Mouse (Mus musculus) testis, adult 2 months (tissue): Measurements from ENCODE around the gene Pank1.

Experiments
- CTCF ChIP-seq: fragments of 200-500 bp; IDR thresholded peaks from 2 replicates; pipeline ENCODE4 v1.5.1; 2012; ENCODE audit warnings: low read depth, mild to moderate bottlenecking, inconsistent platforms, low read length, moderate library complexity; ENCODE audit not compliant: control insufficient read depth, insufficient read depth, insufficient replicate concordance
- POLR2A ChIP-seq: fragments of 200-500 bp; IDR thresholded peaks from 2 replicates; pipeline ENCODE4 v1.6.1; 2012; ENCODE audit warnings: low read depth, mild to moderate bottlenecking, inconsistent platforms, low read length, moderate library complexity; ENCODE audit not compliant: control insufficient read depth

GRCm38 (mm10) chr19:34778993-34779392 is 100.3 kb downstream of the Pank1 start:
- TF ChIP-seq CTCF (no peak), POLR2A (no peak)
